Mouse (Mus musculus): ENCODE measurements around the gene Tekt4. TPM values are rescaled to one million over a fixed set of nuclear protein-coding genes. Genes with fewer than 3 reads are reported as not detected.
A peak's percentile ranks its signal among the peaks of the same experiment; 100 is the strongest.

Tekt4 gene
- polyA plus RNA-seq, 1 experiment, result not detected

DNA sequence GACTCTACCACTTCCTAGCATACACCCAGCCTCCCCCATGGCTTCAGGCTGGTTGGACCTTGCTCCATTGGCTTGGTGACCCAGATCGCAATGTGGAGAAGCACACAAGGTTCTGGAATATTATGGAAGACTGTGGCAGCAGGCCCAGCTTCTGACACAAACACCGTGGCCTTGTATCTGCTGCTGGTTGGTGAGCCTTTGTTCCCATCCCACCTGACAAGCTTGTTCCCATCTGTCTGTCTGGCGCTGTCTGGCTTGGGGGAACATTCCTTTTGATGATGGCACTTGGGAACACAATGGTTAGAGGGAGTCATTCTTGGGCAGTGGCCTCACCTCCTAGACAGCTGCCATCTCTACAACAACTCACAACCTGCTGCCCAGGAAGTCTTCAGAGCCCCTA, 33.4 kb upstream of the Tekt4 start:
- Histone ChIP-seq H3K27ac (replicated peaks; ENCODE audit: low read depth, low read length) (no peak overlapping the region), H3K4me3 (ENCODE audit: insufficient read depth, low read depth, low read length) (no peak overlapping the region), H3K4me1 (ENCODE audit: control insufficient read depth, insufficient read depth, insufficient read length, low read length) (no peaks in the 10 kb centered on the region)

GRCm38 (mm10) chr17:25424526-25425080, 29.8 kb upstream of the Tekt4 start:
- H3K4me3 ChIP-seq (ENCODE audit: insufficient read depth, low read depth, low read length), result no peak overlapping the region
- no peaks in the 10 kb centered on the region for H3K4me1 ChIP-seq (ENCODE audit: control insufficient read depth, insufficient read depth, insufficient read length, low read length)
- H3K27ac ChIP-seq (replicated peaks; ENCODE audit: low read depth, low read length), result no peak overlapping the region

GRCm38 (mm10) chr17:25425996-25426395, 28.4 kb upstream of the Tekt4 start:
- H3K4me3 ChIP-seq (ENCODE audit: insufficient read depth, low read depth, low read length), result no peak overlapping the region
- no peaks in the 10 kb centered on the region for H3K4me1 ChIP-seq (ENCODE audit: control insufficient read depth, insufficient read depth, insufficient read length, low read length)
- no peak overlapping the region for H3K27ac ChIP-seq (replicated peaks; ENCODE audit: low read depth, low read length)

- H3K27ac ChIP-seq (replicated peaks; ENCODE audit: low read depth, low read length), result no peak overlapping the region
- no peak overlapping the region for H3K4me3 ChIP-seq (ENCODE audit: insufficient read depth, low read depth, low read length)
- H3K4me1 ChIP-seq (ENCODE audit: control insufficient read depth, insufficient read depth, insufficient read length, low read length), result no peaks in the 10 kb centered on the region
Observed at GRCm38 (mm10) chr17:25427441-25427840, 27.0 kb upstream of the Tekt4 start.

DNA sequence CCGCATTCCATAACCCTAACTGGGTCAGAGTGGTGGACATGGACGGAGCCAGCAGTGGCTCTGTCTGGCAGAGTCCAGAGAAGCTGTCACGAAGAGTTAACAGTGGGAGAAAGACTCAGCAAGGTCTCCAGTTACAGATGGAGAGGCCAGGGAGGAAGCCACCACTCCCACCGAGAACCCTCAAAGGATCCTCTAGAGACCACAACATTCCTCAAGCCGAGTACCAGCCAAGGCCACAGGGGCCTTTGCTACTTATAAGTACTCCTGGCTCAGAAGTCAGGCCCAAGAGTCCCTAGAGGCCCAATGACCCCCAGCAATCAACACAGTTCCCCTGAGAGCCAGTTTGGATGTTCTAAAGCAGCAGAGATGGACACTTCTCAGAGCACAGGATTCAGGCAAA, 25.2 kb upstream of the Tekt4 start:
- no peak overlapping the region for H3K27ac ChIP-seq (replicated peaks; ENCODE audit: low read depth, low read length)
- H3K4me3 ChIP-seq (ENCODE audit: insufficient read depth, low read depth, low read length), result no peak overlapping the region
- H3K4me1 ChIP-seq (ENCODE audit: control insufficient read depth, insufficient read depth, insufficient read length, low read length), result no peaks in the 10 kb centered on the region

DNA sequence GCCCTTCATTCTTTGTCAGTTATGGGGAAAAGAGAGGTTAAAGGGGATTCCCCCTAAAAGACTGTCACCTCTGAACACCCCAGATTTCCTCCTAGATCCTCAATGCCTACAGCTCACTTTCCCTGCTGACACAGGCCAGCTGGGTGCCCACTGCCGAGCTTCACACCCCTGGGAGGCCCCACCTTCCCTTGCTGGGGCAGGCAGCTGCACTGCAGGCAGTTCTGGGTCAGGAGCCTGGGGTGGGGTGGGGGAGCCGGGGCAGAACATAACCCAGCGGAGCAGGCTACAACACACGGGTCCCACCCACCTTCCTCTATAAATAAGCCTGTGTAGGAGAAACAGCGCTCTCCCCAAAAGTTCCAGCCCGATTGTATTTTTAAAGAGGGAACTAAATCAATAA, 24.5 kb upstream of the Tekt4 start:
- Histone ChIP-seq H3K4me3 (ENCODE audit: insufficient read depth, low read depth, low read length) (no peak overlapping the region), H3K27ac (replicated peaks; ENCODE audit: low read depth, low read length) (no peak overlapping the region), H3K4me1 (ENCODE audit: control insufficient read depth, insufficient read depth, insufficient read length, low read length) (no peaks in the 10 kb centered on the region)

DNA sequence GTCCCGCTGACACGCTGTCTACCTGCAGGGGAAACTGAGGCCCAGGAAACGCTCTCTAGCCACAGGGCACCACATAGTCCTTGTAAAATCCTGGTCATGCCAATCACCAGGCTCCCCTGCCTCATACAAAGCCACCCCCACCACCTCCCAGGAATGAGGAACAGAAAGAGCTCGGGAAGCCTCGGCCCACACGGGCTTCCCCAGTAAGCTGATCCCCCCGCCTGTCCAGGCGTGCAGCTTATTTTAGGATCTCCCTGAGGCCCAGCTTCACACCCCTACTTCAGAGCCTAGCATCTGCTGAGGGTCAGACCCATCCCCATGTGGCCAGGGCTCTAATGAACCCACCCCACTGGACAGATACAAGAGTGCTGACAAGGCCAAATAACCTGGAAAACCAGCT, 23.9 kb upstream of the Tekt4 start:
- H3K4me1 ChIP-seq (ENCODE audit: control insufficient read depth, insufficient read depth, insufficient read length, low read length), result no peaks in the 10 kb centered on the region
- H3K27ac ChIP-seq (replicated peaks; ENCODE audit: low read depth, low read length), result no peak overlapping the region
- H3K4me3 ChIP-seq (ENCODE audit: insufficient read depth, low read depth, low read length), result no peak overlapping the region

GRCm38 (mm10) chr17:25432433-25433181, 21.8 kb upstream of the Tekt4 start:
- H3K4me3 ChIP-seq (ENCODE audit: insufficient read depth, low read depth, low read length), result peak overlapping the region; percentile 22; the same call in 1 of the 2 replicates
- H3K4me1 ChIP-seq (ENCODE audit: control insufficient read depth, insufficient read depth, insufficient read length, low read length), result no peaks in the 10 kb centered on the region

DNA sequence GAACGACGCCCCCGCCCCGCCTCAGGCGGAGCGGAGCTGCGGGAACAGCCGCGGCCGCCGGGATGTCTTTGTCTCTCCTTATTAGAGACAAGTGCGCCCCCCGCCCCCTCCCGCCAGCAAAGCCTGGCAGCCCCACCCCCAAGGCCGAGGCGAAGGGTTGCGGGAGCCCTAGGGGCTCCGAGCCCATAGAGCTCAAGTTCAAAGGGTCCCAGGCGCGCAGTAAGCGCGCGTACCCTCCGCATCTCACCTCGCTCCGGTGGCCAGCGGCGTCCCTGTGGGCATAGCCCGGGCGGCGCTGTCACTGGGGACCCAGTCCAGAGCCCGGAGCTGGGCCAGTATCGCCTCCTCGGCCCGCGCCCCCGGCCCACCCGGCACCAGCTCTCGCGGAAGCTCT, 21.2 kb upstream of the Tekt4 start:
- H3K27ac ChIP-seq (replicated peaks; ENCODE audit: low read depth, low read length), result no peak overlapping the region
- H3K4me3 ChIP-seq (ENCODE audit: insufficient read depth, low read depth, low read length), result peak overlapping the region; percentile 45
- H3K4me1 ChIP-seq (ENCODE audit: control insufficient read depth, insufficient read depth, insufficient read length, low read length), result no peaks in the 10 kb centered on the region

More at GRCm38 (mm10) chr17:25432433-25433181, 21.8 kb upstream of the Tekt4 start:
- H3K27ac ChIP-seq (replicated peaks; ENCODE audit: low read depth, low read length), result no peak overlapping the region

DNA sequence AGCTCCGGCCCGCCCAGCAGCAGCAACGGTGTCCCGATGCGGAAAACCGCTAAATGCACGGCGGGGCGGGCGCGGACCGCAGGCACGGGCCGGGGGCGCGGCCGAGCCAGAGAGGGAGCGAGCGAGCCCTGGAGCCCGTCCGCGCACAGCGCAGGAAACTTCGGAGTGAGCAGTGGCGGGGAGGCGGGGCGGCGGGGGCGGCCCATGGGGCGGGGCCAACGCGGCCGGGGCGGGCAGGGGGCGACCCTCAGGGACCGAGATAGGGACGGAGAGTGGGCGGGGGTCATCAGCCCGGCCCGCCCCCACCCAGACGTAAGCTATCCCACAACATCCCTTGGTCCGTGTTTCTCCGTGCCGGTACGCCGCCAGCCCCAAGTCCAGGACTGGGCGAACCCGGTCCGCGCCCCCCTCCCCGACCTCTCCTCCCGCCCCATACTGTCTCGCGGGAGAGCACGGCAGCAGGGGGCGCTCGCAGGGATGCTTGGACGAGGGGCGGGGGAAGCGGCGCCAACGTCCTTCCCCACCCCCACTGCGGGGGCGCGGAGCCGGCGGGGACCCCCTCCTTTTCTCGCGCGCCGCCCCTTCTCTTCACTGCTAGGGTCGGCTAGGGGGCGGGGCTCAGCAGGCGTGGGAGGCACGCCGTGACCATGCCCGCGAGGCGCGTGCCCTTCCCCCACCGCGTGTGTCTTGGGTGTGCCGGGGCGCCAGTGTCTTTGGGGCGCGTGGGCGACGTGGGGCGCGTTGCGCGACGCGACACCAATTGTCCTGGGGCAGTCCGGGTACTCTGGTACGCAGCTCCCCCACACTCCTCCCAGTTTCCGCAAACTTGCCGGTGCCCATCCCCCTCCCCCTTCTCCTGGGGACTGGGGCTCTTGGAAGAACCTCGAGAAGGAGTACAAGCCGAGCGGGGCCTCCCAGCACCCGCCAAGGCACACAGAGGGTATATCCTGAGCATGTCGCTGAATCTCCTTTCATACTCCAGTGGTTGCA, 20.5 kb upstream of the Tekt4 start, which contains the start of gene Cacna1h:
Gene Cacna1h (minus strand): TSS at position 167 of the 990 bp plus-strand sequence.
- Histone ChIP-seq H3K4me1 (ENCODE audit: control insufficient read depth, insufficient read depth, insufficient read length, low read length) (no peaks in the 10 kb centered on the region), H3K27ac (replicated peaks; ENCODE audit: low read depth, low read length) (no peak within 1 kb of the TSS), H3K4me3 (ENCODE audit: insufficient read depth, low read depth, low read length) (peak within 1 kb of the TSS; percentile 45)

DNA sequence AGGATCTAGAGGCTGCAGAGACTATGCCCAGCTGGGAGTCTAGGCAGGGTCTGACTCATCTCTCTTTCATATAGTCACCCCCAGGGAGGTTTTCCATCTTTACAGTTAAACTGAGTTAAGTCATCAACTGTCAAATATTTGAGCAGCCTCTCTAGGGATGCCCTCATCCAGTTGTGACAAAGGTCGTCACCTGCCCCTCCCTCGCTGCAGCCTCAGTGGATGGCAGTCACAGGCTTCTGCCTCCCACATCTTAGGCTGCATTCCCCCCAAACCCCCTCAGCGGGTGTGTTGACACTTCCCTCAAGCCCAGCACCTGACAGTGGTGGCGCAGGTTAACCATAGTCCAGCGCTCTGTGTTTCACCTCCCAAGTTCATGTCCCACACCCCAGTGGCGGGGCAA, 13.0 kb upstream of the Tekt4 start:
- Histone ChIP-seq H3K27ac (replicated peaks; ENCODE audit: low read depth, low read length) (no peak overlapping the region), H3K4me3 (ENCODE audit: insufficient read depth, low read depth, low read length) (no peak overlapping the region), H3K4me1 (ENCODE audit: control insufficient read depth, insufficient read depth, insufficient read length, low read length) (no peaks in the 10 kb centered on the region)

GRCm38 (mm10) chr17:25442889-25443288, 11.5 kb upstream of the Tekt4 start:
- H3K4me3 ChIP-seq (ENCODE audit: insufficient read depth, low read depth, low read length), result no peak overlapping the region
- no peaks in the 10 kb centered on the region for H3K4me1 ChIP-seq (ENCODE audit: control insufficient read depth, insufficient read depth, insufficient read length, low read length)
- no peak overlapping the region for H3K27ac ChIP-seq (replicated peaks; ENCODE audit: low read depth, low read length)

DNA sequence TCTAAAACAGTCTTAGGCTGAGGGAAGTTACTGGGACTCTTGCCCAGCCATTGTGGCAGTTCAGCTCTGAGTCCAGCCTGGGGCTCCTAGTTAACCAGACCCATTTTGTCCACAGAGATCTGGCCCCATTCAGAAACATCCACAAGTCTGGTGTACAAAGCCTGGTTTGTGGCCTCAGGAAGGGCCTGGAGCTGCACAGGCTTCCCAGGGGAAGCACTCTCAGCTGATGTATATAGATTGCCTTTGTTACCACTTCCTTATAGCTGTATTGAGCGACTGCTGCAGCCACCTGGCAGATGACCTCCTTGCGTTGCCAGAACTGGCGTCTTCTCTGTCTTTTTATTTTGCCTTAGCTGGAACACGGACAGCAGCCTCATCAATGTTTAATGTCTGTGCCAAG, 9.3 kb upstream of the Tekt4 start:
- H3K27ac ChIP-seq (replicated peaks; ENCODE audit: low read depth, low read length), result no peak overlapping the region
- H3K4me1 ChIP-seq (ENCODE audit: control insufficient read depth, insufficient read depth, insufficient read length, low read length), result no peaks in the 10 kb centered on the region
- H3K4me3 ChIP-seq (ENCODE audit: insufficient read depth, low read depth, low read length), result no peak overlapping the region

DNA sequence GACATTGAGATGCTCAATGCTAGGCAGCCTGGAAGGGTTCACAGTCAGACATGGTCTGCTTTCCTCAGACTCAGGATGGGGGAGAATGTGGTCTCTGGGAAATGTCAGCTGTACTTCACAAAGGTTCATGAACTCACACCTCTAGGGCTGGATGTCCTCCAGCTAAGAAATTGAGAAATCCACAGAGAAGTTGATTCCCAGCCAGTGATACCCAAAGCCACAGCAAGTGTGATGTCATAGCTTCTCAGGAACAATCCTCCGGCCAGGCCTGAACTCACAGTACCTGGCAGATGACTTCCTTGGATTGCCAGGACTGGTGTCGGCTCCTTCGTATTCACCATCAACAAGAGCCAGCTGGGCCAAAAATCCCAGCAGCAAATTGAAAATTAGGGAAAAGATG, 8.6 kb upstream of the Tekt4 start:
- Histone ChIP-seq H3K4me1 (ENCODE audit: control insufficient read depth, insufficient read depth, insufficient read length, low read length) (no peaks in the 10 kb centered on the region), H3K27ac (replicated peaks; ENCODE audit: low read depth, low read length) (no peak overlapping the region), H3K4me3 (ENCODE audit: insufficient read depth, low read depth, low read length) (no peak overlapping the region)

DNA sequence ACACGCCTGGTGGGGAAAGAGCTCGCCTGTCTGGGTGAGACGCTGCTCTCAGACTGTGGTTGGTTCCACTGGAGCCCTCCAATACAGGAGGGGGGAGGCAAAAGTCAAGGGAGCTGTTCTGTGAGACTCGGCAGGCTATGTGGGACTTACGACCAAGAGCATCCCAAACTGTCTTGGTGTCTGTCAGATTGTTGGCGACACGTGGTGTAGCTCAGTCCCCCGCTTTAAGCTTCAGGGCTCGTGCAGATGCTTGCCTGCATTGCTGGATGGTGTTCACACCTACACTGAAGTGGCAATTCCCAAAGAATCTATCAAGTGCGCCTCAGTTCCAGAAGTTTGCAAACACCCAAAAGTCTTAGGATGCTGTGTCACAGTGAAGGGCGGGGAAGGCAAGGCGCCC, 6.5 kb upstream of the Tekt4 start:
- Histone ChIP-seq H3K27ac (replicated peaks; ENCODE audit: low read depth, low read length) (no peak overlapping the region), H3K4me1 (ENCODE audit: control insufficient read depth, insufficient read depth, insufficient read length, low read length) (no peaks in the 10 kb centered on the region), H3K4me3 (ENCODE audit: insufficient read depth, low read depth, low read length) (no peak overlapping the region)
